Mouse (Mus musculus) bone marrow, adult 2 months (tissue): Measurements from ENCODE around the gene Zfp568.

ENCODE experiments used
- CTCF ChIP-seq: fragments of 200-500 bp; IDR thresholded peaks from 2 replicates; pipeline ENCODE4 v1.5.1; 2011; ENCODE audit warnings: low read length, control low read depth; ENCODE audit not compliant: control insufficient read depth, insufficient read depth
- POLR2A ChIP-seq: fragments of 200-500 bp; IDR thresholded peaks from 2 replicates; pipeline ENCODE4 v1.6.1; 2011; ENCODE audit warnings: low read depth, mild to moderate bottlenecking, control low read depth, low read length, borderline replicate concordance; ENCODE audit not compliant: control insufficient read depth

DNA sequence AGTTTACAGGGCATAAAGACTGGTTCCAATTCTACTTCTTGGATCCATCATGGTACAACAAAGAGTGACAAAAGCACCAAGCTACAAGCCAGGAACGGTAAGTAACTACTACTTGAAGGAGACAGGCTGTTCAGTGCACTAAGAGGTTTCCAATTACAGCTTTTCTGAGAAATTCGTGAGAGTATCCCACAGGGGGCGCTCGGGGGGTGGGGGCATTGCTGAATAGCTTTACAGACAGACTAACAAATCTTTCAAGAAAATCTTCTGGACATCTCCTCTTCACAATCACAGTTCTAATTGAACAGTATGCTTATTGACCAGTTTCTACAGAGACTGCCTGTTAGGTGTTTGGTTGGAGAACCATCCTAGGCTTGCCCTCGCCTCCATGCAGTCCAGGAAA lies 2.3 kb upstream of the Zfp568 start:
- TF ChIP-seq CTCF (no peak), POLR2A (no peak)
